Mouse (Mus musculus): ENCODE results near the gene Myo1a.

DNA sequence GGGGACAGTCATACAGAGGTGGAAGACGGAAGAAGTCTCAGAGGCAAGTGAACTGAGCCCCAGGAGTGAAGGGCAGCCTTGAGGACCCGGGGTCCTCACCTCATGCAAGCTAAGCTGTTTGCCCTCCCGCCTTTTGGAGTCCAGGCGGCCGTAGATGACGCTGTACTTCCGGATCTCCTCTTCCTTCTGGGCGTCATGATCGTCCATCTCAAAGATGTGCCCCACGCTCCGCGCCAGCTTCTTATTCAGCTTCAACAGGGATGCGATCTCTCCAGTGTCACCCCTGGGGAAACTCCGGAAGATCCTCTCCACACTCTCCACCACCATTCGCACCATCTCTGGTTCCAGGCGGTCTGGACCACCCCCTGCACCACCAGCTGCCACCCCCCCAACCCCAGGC is 40.8 kb upstream of the Myo1a start:
- TF ChIP-seq HCFC1 (IDR thresholded peaks at IDR 0.05; ENCODE audit: borderline replicate concordance, insufficient read depth, low read length) = no peak
- no peak for TF ChIP-seq ZNF384 (IDR thresholded peaks at IDR 0.05; ENCODE audit: low read depth, low read length)
- no peak for TF ChIP-seq MAFK (IDR thresholded peaks at IDR 0.05; ENCODE audit: insufficient read depth, low read depth, low read length)

All from ES-E14 (cell line).